Mouse (Mus musculus) E14TG2a.4 (cell line): ENCODE measurements around the gene Dgat2.

Experiments used
- CTCF ChIP-seq: conservative IDR thresholded peaks from 2 replicates; pipeline ENCODE4 v1.5.1; 2014; ENCODE audit warnings: low read length
- NANOG ChIP-seq: IDR thresholded peaks from 2 replicates; pipeline ENCODE4 v1.6.1; 2014; ENCODE audit warnings: borderline replicate concordance, low read length, mixed read lengths
- POU5F1 ChIP-seq: IDR thresholded peaks from 2 replicates; pipeline ENCODE4 v1.6.1; 2014; ENCODE audit warnings: low read length, borderline replicate concordance

DNA sequence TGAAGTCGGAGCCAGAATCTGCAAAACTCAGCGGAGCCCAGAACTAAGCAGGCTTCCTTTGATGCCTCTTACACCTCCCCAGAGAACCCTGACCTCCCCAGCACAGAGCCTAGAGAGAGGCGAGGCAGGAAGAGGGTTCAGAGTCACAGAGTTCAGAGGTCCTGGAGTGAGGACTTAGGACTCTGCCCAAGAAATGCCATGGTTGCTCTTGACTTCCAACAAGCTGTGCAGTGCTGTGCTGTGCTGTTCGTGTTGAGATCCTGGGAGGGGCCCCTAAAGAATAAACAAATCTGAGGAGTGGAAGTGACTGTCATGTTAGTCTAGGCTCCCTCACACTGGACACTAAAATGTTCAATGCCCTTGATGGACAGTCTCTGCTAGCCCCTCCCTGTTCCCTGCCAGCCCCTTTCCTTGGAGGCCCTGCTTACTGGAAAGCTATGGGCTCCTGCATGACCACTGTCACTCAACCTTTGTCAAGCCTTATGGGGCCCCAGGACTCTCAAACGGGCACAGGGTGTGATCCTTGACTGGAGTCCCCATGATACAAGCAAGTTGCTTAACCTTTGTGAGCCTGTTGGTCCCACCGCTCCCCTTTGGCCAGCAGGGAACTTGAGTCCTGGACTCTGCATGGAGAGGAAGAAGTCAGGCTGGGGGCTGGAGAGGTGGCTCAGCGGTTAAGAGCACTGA is 47.7 kb upstream of the Dgat2 start:
- TF ChIP-seq CTCF (no peak), NANOG (no peak), POU5F1 (no peak)
